Mouse (Mus musculus) heart, embryonic 10.5 days (tissue): ENCODE measurements at regions not wholly inside any gene's neighbourhood (a gene's known extent, or its start where the extent isn't known, plus 50 kb on each side); places are given as distances from the start of the nearest gene placed in this dataset.

ENCODE experiments used
- DNase-seq: peaks from one replicate; pipeline ENCODE4 v3.0.0-alpha.2; 2017; ENCODE audit warnings: low spot score
- H3K27ac ChIP-seq: fragments of 300-500 bp; sonication (generic); 2 replicates; pipeline ENCODE4 v1.5.1; 2016; ENCODE audit warnings: mild to moderate bottlenecking
- H3K27me3 ChIP-seq: fragments of 300-500 bp; sonication (generic); 2 replicates; pipeline ENCODE4 v1.6.1; 2016; ENCODE audit warnings: mild to moderate bottlenecking; ENCODE audit not compliant: poor library complexity, insufficient read depth, severe bottlenecking
- H3K36me3 ChIP-seq: fragments of 300-500 bp; sonication (generic); 2 replicates; pipeline ENCODE4 v1.6.1; 2016; ENCODE audit warnings: mild to moderate bottlenecking, moderate library complexity
- H3K4me1 ChIP-seq: fragments of 300-500 bp; sonication (generic); 2 replicates; pipeline ENCODE4 v1.6.1; 2016; ENCODE audit warnings: mild to moderate bottlenecking
- H3K4me3 ChIP-seq: fragments of 300-500 bp; sonication (generic); 2 replicates; pipeline ENCODE4 v1.5.1; 2016; ENCODE audit warnings: mild to moderate bottlenecking, moderate library complexity
- H3K9me3 ChIP-seq: fragments of 300-500 bp; sonication (generic); 2 replicates; pipeline ENCODE4 v1.6.1; 2016; ENCODE audit warnings: mild to moderate bottlenecking, moderate library complexity
- WGBS: fragments of 180-500 bp; shearing (Covaris S2); methylation state at CpG from one replicate; pipeline ENCODE4 v1.1.7; 2016; 5-methylcytosine and 5-hydroxymethylcytosine counted together

DNA sequence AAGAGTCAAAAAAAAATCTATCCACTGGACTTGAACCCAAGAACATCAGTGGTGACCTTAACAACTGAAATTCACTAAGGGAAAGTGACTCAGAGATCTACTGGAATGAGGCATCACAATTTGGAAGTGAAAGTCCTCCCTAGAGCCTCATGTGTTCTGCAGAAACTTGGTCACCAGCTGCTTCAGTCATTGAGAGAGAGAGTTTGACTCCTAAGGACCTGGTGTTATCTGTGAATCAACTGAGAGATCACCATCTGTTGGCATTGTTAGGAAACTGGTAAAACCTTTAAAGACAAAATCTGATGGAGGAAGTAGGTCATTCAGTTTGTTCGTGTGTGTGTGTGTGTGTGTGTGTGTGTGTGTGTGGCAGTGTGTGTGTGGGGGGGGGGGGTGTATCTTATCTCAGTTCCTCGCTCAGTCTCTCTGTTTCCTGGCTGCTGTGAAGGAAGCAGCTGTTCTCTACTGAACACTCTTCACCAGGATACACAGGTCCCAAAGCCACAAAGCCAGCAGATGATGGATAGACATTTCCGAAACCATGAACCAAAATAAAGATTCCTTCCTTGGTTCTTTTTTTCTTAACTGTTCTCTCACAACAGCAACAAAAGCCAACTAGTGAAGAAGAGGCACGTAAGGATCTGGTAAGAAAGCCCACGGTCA is 284.6 kb downstream of the Fam49a start:
- no peak for DNase-seq
- Histone ChIP-seq H3K4me3 (no peak overlapping the region), H3K27me3 (no peaks in the 10 kb centered on the region), H3K36me3 (no peaks in the 10 kb centered on the region), H3K4me1 (peaks cover 21% of the 10 kb centered on the region; the same call in 1 of the 2 replicates), H3K9me3 (no peaks in the 10 kb centered on the region), H3K27ac (0 out of 2 replicates have a peak overlapping the region, but pooled peaks have one; percentile 36)
- 71% methylated on average over 5 of the region's 5 CpGs for WGBS

DNA sequence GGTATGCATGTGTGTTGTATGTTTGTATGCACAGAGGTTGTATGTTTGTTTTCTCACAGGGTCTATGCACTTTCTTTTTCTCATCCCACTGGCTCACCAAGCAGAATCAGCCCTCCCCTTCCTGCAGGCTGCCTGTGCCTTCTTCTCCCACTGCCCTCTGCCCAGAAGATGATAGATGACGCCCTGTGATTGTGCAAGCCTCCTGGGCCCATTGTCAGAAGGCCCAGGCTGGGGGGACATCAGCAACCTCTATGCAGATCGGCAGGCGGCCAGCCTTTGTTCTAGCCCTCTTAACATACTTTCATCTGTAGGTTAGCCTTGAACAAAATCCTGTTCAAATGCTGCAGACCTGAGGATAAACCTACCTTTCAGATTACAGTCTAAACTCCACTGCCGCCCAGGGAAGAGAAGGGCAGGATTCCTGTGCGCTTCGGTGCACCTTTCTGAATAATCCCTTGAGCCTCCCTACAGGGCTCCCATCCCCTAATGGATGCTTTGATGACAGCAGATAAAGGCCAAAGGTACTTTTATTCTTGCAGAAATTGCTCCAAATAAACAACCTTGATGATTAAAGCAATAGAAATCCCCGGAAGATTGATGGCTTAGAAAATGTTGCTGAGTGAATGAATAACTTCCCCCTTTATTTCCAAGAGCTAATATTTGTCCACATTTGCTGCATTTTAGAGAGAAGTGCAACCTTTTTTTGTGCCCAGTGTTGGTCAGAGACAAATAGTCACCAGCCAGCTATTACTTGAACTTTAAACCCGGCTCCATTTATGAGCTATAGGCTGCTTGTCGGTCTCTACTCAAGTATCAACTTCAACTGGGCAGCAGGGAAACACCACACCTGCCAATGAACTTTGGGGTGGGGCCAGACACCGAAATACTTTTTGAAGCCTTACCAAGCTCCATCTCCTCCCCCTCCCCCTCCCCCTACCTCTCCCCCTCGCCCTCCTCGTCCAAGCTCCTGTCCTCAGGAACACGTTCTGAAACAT is 279.4 kb downstream of the Fam49a start:
- no peak for DNase-seq
- H3K27me3 ChIP-seq: no peaks in the 10 kb centered on the region
- no peak overlapping the region for H3K27ac ChIP-seq
- no peak overlapping the region for H3K4me3 ChIP-seq
- no peaks in the 10 kb centered on the region for H3K9me3 ChIP-seq
- H3K36me3 ChIP-seq: no peaks in the 10 kb centered on the region
- H3K4me1 ChIP-seq: peaks cover 7% of the 10 kb centered on the region; the same call in 1 of the 2 replicates
- 68% methylated on average over 13 of the region's 13 CpGs for WGBS

- H3K4me1 ChIP-seq: peaks cover 14% of the 10 kb centered on the region
- DNase-seq: no peak
- no peak overlapping the region for H3K4me3 ChIP-seq
- no peaks in the 10 kb centered on the region for H3K36me3 ChIP-seq
- WGBS: 78% methylated on average over 3 of the region's 3 CpGs
- no peak overlapping the region for H3K27ac ChIP-seq
- H3K27me3 ChIP-seq: no peaks in the 10 kb centered on the region
- H3K9me3 ChIP-seq: no peaks in the 10 kb centered on the region
These were observed 277.4 kb downstream of the Fam49a start for GRCm38 (mm10) chr12:12539291-12539690.

- peak; percentile 73 for DNase-seq
- WGBS: 4% methylated on average over 2 of the region's 2 CpGs
- Histone ChIP-seq H3K4me1 (peaks cover 26% of the 10 kb centered on the region), H3K27me3 (no peaks in the 10 kb centered on the region), H3K4me3 (no peak overlapping the region), H3K9me3 (no peaks in the 10 kb centered on the region), H3K27ac (peak overlapping the region; percentile 76), H3K36me3 (no peaks in the 10 kb centered on the region)
These were observed 272.8 kb downstream of the Fam49a start for GRCm38 (mm10) chr12:12534779-12535178.

- Histone ChIP-seq H3K9me3 (no peaks in the 10 kb centered on the region), H3K4me3 (no peak overlapping the region), H3K36me3 (no peaks in the 10 kb centered on the region), H3K4me1 (peaks cover 53% of the 10 kb centered on the region), H3K27ac (0 out of 2 replicates have a peak overlapping the region, but pooled peaks have one; percentile 22), H3K27me3 (no peaks in the 10 kb centered on the region)
- no peak for DNase-seq
- 41% methylated on average over 6 of the region's 6 CpGs for WGBS
These were observed 268.9 kb downstream of the Fam49a start for GRCm38 (mm10) chr12:12530796-12531195.

DNA sequence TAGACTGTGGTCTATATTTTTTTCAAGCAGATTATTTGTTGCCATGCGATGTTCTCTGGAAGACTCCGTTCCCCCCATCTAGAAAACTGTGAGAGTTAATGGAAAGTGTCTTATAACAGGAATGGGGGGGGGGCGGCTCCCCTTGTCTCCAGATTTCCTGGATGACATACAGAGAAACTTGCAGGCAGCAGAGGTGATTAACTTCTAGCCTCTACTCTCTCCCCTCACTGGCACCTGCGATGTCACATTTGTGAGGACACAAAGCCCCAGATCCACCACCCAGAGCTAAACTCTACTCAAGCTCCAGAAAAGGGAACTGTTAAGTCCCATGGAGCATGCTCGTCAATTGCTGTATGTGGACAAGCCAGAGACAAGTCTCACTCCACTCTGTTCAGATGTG is 267.6 kb downstream of the Fam49a start:
- no peaks in the 10 kb centered on the region for H3K9me3 ChIP-seq
- H3K27ac ChIP-seq: peak overlapping the region; percentile 77
- H3K4me3 ChIP-seq: no peak overlapping the region
- peaks cover 48% of the 10 kb centered on the region for H3K4me1 ChIP-seq
- WGBS: 82% methylated on average over 5 of the region's 5 CpGs
- no peaks in the 10 kb centered on the region for H3K27me3 ChIP-seq
- H3K36me3 ChIP-seq: no peaks in the 10 kb centered on the region
- peak; percentile 69 for DNase-seq

DNA sequence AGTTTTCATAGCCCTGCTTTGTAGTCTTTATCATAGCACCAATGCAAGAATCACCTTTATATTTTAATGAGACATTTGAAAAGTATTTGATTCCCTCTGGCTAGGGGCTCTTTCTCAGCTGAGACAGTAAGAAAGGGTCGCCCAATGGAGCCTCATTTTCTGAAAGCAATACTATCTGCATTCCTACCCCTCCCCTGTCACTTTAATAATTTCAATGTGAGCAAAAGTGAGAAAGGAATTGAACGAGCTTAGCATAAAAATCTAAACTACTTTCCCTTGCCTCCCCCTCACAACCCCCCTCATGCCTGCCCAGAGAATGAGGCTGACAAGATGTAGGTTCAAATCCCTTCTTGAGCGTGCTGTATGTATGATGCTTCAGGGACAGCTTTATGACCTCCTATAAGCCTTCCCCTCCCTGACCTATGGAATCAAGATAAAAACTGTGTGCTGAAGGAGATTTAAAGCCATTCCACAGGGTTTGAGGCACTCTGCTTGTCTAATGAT is 266.6 kb downstream of the Fam49a start:
- Histone ChIP-seq H3K27ac (peak overlapping the region; percentile 77), H3K9me3 (no peaks in the 10 kb centered on the region), H3K4me3 (no peak overlapping the region), H3K4me1 (peaks cover 47% of the 10 kb centered on the region), H3K36me3 (no peaks in the 10 kb centered on the region), H3K27me3 (no peaks in the 10 kb centered on the region)
- 52% methylated on average over 3 of the region's 3 CpGs for WGBS
- no peak for DNase-seq

- H3K36me3 ChIP-seq: no peaks in the 10 kb centered on the region
- H3K4me3 ChIP-seq: no peak overlapping the region
- 23% methylated on average over 7 of the region's 7 CpGs for WGBS
- no peaks in the 10 kb centered on the region for H3K9me3 ChIP-seq
- DNase-seq: peak; percentile 73
- no peaks in the 10 kb centered on the region; the same call in 1 of the 2 replicates for H3K27me3 ChIP-seq
- H3K4me1 ChIP-seq: peaks cover 44% of the 10 kb centered on the region
- H3K27ac ChIP-seq: peak overlapping the region; percentile 77
These were observed 266.0 kb downstream of the Fam49a start for GRCm38 (mm10) chr12:12527766-12528477.

DNA sequence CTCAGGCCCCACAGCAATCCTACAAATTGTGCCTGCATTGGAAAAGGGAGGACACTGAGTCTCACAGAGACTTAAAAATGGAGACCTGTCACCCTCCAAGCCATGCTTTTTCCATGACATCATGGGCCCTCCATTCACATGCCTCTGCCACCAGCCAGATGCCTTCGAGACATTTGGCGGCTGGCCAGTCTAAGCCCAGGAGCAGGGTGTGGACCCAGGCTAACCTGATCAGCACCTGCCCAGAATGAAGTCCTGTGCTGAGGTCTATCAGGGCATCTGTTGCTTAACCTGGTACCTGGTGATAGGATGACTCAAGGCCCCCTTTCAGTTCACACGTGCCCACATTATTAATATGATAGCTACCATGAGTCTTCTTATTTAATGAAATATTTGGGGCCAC is 265.4 kb downstream of the Fam49a start:
- WGBS: 56% methylated on average over 3 of the region's 3 CpGs
- Histone ChIP-seq H3K4me1 (peaks cover 44% of the 10 kb centered on the region), H3K27me3 (no peaks in the 10 kb centered on the region; the same call in 1 of the 2 replicates), H3K27ac (peak overlapping the region; percentile 75), H3K36me3 (no peaks in the 10 kb centered on the region), H3K9me3 (no peaks in the 10 kb centered on the region), H3K4me3 (no peak overlapping the region)
- peak; percentile 72 for DNase-seq

DNA sequence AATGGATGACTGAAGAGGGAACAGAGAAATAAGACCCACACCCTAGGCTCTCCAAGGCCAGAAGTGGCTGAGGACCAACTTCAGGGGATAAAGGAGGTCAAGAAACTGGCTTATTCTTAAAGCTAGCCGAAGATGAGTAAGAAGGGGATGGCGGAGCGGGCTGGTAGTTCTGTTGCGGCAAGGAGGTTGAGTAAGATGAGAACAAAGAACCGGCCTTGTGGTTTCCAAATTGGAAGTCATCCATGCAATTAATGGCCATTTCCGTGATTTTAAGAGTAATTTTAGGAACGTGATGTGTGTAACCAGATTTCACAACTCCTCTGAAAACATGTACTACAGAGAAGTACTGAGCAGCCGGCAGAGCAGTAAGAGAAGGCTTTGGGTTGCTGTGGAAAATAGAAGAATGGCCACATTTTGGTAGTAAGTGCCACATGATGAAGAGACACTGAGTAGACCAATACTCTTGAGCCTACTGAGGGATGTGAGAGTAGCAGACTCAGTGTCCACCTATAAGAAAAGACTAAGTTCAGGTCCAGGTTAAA is 258.4 kb downstream of the Fam49a start:
- H3K27me3 ChIP-seq: no peaks in the 10 kb centered on the region; the same call in 1 of the 2 replicates
- 0 out of 2 replicates have a peak overlapping the region, but pooled peaks have one; percentile 22 for H3K27ac ChIP-seq
- no peaks in the 10 kb centered on the region for H3K9me3 ChIP-seq
- H3K4me1 ChIP-seq: peaks cover 7% of the 10 kb centered on the region; the same call in 1 of the 2 replicates
- H3K36me3 ChIP-seq: no peaks in the 10 kb centered on the region
- H3K4me3 ChIP-seq: no peak overlapping the region
- whole genome bisulfite sequencing: 92% methylated on average over 8 of the region's 8 CpGs
- peak; percentile 46 for DNase-seq

DNA sequence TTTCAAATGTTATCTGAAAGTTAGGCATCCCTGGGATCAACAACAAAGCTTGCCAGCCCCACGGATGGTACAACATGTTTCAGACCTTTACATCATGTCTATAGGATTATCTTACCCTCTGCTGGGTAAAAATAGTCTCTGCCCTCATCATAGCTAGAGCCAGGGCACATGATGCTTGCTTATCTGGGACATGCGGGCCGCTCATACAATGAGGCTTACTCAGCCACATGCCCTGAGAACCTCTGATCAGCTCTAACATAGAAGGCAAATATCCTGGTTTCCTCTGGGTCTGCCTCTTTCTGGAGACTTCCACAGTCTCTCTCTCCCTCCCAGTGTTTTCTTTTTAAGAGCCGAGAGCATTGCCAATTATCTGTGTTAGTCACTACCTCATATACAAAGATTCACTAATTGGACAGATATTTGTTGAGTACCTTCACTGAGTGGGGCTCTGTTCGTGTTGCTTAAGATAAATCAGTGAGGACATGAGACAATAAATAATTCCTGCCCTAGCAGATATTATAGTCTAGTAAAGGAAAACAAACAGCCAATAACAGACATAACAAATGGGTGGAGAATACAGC is 256.6 kb downstream of the Fam49a start:
- DNase-seq: peak; percentile 63
- Histone ChIP-seq H3K36me3 (no peaks in the 10 kb centered on the region), H3K4me3 (no peak overlapping the region), H3K27ac (peak overlapping the region; percentile 56; the same call in 1 of the 2 replicates), H3K9me3 (no peaks in the 10 kb centered on the region), H3K4me1 (peaks cover 7% of the 10 kb centered on the region; the same call in 1 of the 2 replicates), H3K27me3 (no peaks in the 10 kb centered on the region; the same call in 1 of the 2 replicates)
- 37% methylated on average over 5 of the region's 5 CpGs for WGBS

GRCm38 (mm10) chr12:12517020-12517419 is 255.1 kb downstream of the Fam49a start:
- H3K9me3 ChIP-seq: no peaks in the 10 kb centered on the region
- H3K36me3 ChIP-seq: no peaks in the 10 kb centered on the region
- H3K27ac ChIP-seq: no peak overlapping the region
- DNase-seq: peak; percentile 33
- H3K4me1 ChIP-seq: peaks cover 7% of the 10 kb centered on the region; the same call in 1 of the 2 replicates
- no peak overlapping the region for H3K4me3 ChIP-seq
- WGBS: 84% methylated on average over 4 of the region's 4 CpGs
- H3K27me3 ChIP-seq: no peaks in the 10 kb centered on the region
